Mouse (Mus musculus): ENCODE measurements around the gene Olfr5. TPM values are rescaled to one million over a fixed set of nuclear protein-coding genes. Genes with fewer than 3 reads are reported as not detected.
"Not testable (repeated sequence)": the region's sequence is repeated elsewhere in the genome, so short reads cannot be mapped to it uniquely, and the experiment has no call there.

The Olfr5 gene
- polyA plus RNA-seq (2015; fragmentation: Nextera tagmentation; extraction: Ambion mirVana), result not detected in 2 replicates

- no peak within 1 kb of the TSS for H3K4me2 ChIP-seq
- no peaks in the 10 kb centered on the region for H3K9me3 ChIP-seq
- no peaks in the 10 kb centered on the region for H3K4me1 ChIP-seq (replicated peaks)
- ATAC-seq (ENCODE audit: low FRiP score), result no peak
- no peak within 1 kb of the TSS for H3K4me3 ChIP-seq
- no peaks in the 10 kb centered on the region for H3K36me3 ChIP-seq
- H3K9ac ChIP-seq, result no peak within 1 kb of the TSS
- WGBS, result 52% methylated on average over 2 of the region's 2 CpGs
- no peak within 1 kb of the TSS for H3K27ac ChIP-seq
- H3K27me3 ChIP-seq, result no peaks in the 10 kb centered on the region
Observed at GRCm38 (mm10) chr7:6486841-6487240, at the start of gene Olfr5. Gene Olfr5 (minus strand): TSS chr7:6486941.

- no peaks in the 10 kb centered on the region for H3K36me3 ChIP-seq
- H3K27ac ChIP-seq, result no peak overlapping the region
- no peak for ATAC-seq (ENCODE audit: low FRiP score)
- WGBS, result 68% methylated on average over 5 of the region's 5 CpGs
- no peak overlapping the region for H3K9ac ChIP-seq
- no peak overlapping the region for H3K4me3 ChIP-seq
- no peaks in the 10 kb centered on the region for H3K4me1 ChIP-seq (replicated peaks)
- H3K9me3 ChIP-seq, result peaks cover 3% of the 10 kb centered on the region; the same call in 1 of the 2 replicates
- H3K4me2 ChIP-seq, result no peak overlapping the region
- no peaks in the 10 kb centered on the region for H3K27me3 ChIP-seq
Observed at GRCm38 (mm10) chr7:6526141-6526540, 39.4 kb upstream of the Olfr5 start.

GRCm38 (mm10) chr7:6525001-6525400 is 38.3 kb upstream of the Olfr5 start:
- WGBS, result 66% methylated on average over 3 of the region's 3 CpGs
- H3K36me3 ChIP-seq, result no peaks in the 10 kb centered on the region
- ATAC-seq (ENCODE audit: low FRiP score), result no peak
- no peaks in the 10 kb centered on the region for H3K4me1 ChIP-seq (replicated peaks)
- H3K27ac ChIP-seq, result no peak overlapping the region
- H3K9ac ChIP-seq, result no peak overlapping the region
- H3K9me3 ChIP-seq, result peaks cover 3% of the 10 kb centered on the region; the same call in 1 of the 2 replicates
- H3K4me3 ChIP-seq, result no peak overlapping the region
- H3K4me2 ChIP-seq, result no peak overlapping the region
- no peaks in the 10 kb centered on the region for H3K27me3 ChIP-seq

- WGBS, result 80% methylated on average over 5 of the region's 5 CpGs
- Histone ChIP-seq H3K4me2 (no peak within 1 kb of the TSS), H3K9ac (no peak within 1 kb of the TSS), H3K36me3 (no peaks in the 10 kb centered on the region), H3K9me3 (peaks cover 3% of the 10 kb centered on the region; the same call in 1 of the 2 replicates), H3K27ac (no peak within 1 kb of the TSS), H3K4me3 (no peak within 1 kb of the TSS), H3K4me1 (replicated peaks) (no peaks in the 10 kb centered on the region), H3K27me3 (no peaks in the 10 kb centered on the region)
- no peak for ATAC-seq (ENCODE audit: low FRiP score)
Observed at GRCm38 (mm10) chr7:6522850-6523249, 36.1 kb upstream of the Olfr5 start, which contains the start of gene Olfr1349. Gene Olfr1349 (minus strand): TSS chr7:6522950.

GRCm38 (mm10) chr7:6521666-6522065 is 34.9 kb upstream of the Olfr5 start:
- Histone ChIP-seq H3K4me2 (no peak overlapping the region), H3K36me3 (no peaks in the 10 kb centered on the region), H3K27ac (no peak overlapping the region), H3K27me3 (no peaks in the 10 kb centered on the region), H3K4me1 (replicated peaks) (no peaks in the 10 kb centered on the region), H3K9me3 (peaks cover under 1% of the 10 kb centered on the region; the same call in 1 of the 2 replicates), H3K4me3 (no peak overlapping the region), H3K9ac (no peak overlapping the region)
- WGBS, result 40% methylated on average over 1 of the region's 1 CpGs
- ATAC-seq (ENCODE audit: low FRiP score), result no peak

GRCm38 (mm10) chr7:6508648-6509047 is 21.9 kb upstream of the Olfr5 start, which contains the start of gene Olfr1348:
Gene Olfr1348 (minus strand): TSS chr7:6508748.
- 94% methylated on average over 1 of the region's 1 CpGs for WGBS
- Histone ChIP-seq H3K9me3 (0 out of 2 replicates have a peak, but pooled peaks cover 3% of the 10 kb centered on the region), H3K27ac (no peak within 1 kb of the TSS), H3K9ac (no peak within 1 kb of the TSS), H3K36me3 (no peaks in the 10 kb centered on the region), H3K4me2 (no peak within 1 kb of the TSS), H3K27me3 (no peaks in the 10 kb centered on the region), H3K4me1 (replicated peaks) (no peaks in the 10 kb centered on the region), H3K4me3 (no peak within 1 kb of the TSS)
- ATAC-seq (ENCODE audit: low FRiP score), result no peak

GRCm38 (mm10) chr7:6499655-6500054 is 12.9 kb upstream of the Olfr5 start, which contains the start of gene Olfr1347:
Gene Olfr1347 (minus strand): TSS chr7:6499755.
- Histone ChIP-seq H3K9me3 (0 out of 2 replicates have a peak, but pooled peaks cover 4% of the 10 kb centered on the region), H3K4me3 (no peak within 1 kb of the TSS), H3K27me3 (no peaks in the 10 kb centered on the region), H3K36me3 (no peaks in the 10 kb centered on the region), H3K4me2 (no peak within 1 kb of the TSS), H3K9ac (no peak within 1 kb of the TSS), H3K27ac (no peak within 1 kb of the TSS), H3K4me1 (replicated peaks) (no peaks in the 10 kb centered on the region)
- ATAC-seq (ENCODE audit: low FRiP score), result no peak
- WGBS, result 66% methylated on average over 1 of the region's 1 CpGs

- not testable (repeated sequence) for H3K4me3 ChIP-seq; H3K9me3 ChIP-seq; H3K4me2 ChIP-seq; H3K36me3 ChIP-seq; H3K9ac ChIP-seq; ATAC-seq (ENCODE audit: low FRiP score); H3K27me3 ChIP-seq; H3K27ac ChIP-seq; H3K4me1 ChIP-seq (replicated peaks)
- 84% methylated on average over 2 of the region's 2 CpGs for WGBS
Observed at GRCm38 (mm10) chr7:6477633-6478032, 9.1 kb downstream of the Olfr5 start.

- no peak for ATAC-seq (ENCODE audit: low FRiP score)
- H3K4me1 ChIP-seq (replicated peaks), result no peaks in the 10 kb centered on the region
- no peak within 1 kb of the TSS for H3K27ac ChIP-seq
- no peak within 1 kb of the TSS for H3K9ac ChIP-seq
- no peaks in the 10 kb centered on the region for H3K9me3 ChIP-seq
- H3K36me3 ChIP-seq, result no peaks in the 10 kb centered on the region
- H3K4me2 ChIP-seq, result no peak within 1 kb of the TSS
- no peak within 1 kb of the TSS for H3K4me3 ChIP-seq
- H3K27me3 ChIP-seq, result no peaks in the 10 kb centered on the region
Observed at GRCm38 (mm10) chr7:6466951-6467350, 19.8 kb downstream of the Olfr5 start, which contains the start of gene Olfr1346. Gene Olfr1346 (plus strand): TSS chr7:6467101.

GRCm38 (mm10) chr7:6456399-6456798 is 30.3 kb downstream of the Olfr5 start:
- WGBS, result 45% methylated on average over 3 of the region's 3 CpGs
- Histone ChIP-seq H3K9me3 (no peaks in the 10 kb centered on the region), H3K36me3 (no peaks in the 10 kb centered on the region), H3K27ac (no peak overlapping the region), H3K4me2 (no peak overlapping the region), H3K4me1 (replicated peaks) (no peaks in the 10 kb centered on the region), H3K9ac (no peak overlapping the region), H3K4me3 (no peak overlapping the region), H3K27me3 (no peaks in the 10 kb centered on the region)
- ATAC-seq (ENCODE audit: low FRiP score), result no peak

- no peak within 1 kb of the TSS for H3K9ac ChIP-seq
- no peaks in the 10 kb centered on the region for H3K36me3 ChIP-seq
- no peak within 1 kb of the TSS for H3K27ac ChIP-seq
- H3K4me3 ChIP-seq, result no peak within 1 kb of the TSS
- H3K27me3 ChIP-seq, result no peaks in the 10 kb centered on the region
- H3K9me3 ChIP-seq, result no peaks in the 10 kb centered on the region
- no peak for ATAC-seq (ENCODE audit: low FRiP score)
- H3K4me1 ChIP-seq (replicated peaks), result no peaks in the 10 kb centered on the region
- H3K4me2 ChIP-seq, result no peak within 1 kb of the TSS
Observed at GRCm38 (mm10) chr7:6455868-6456267, 30.9 kb downstream of the Olfr5 start, which contains the start of gene Olfr1336. Gene Olfr1336 (plus strand): TSS chr7:6456168.

GRCm38 (mm10) chr7:6447771-6448170 is 39.0 kb downstream of the Olfr5 start:
- no peaks in the 10 kb centered on the region for H3K9me3 ChIP-seq
- H3K27ac ChIP-seq, result no peak overlapping the region
- no peak overlapping the region for H3K9ac ChIP-seq
- ATAC-seq (ENCODE audit: low FRiP score), result no peak
- no peak overlapping the region for H3K4me2 ChIP-seq
- H3K27me3 ChIP-seq, result no peaks in the 10 kb centered on the region
- no peaks in the 10 kb centered on the region for H3K36me3 ChIP-seq
- H3K4me1 ChIP-seq (replicated peaks), result no peaks in the 10 kb centered on the region
- no peak overlapping the region for H3K4me3 ChIP-seq
- 93% methylated on average over 5 of the region's 5 CpGs for WGBS

GRCm38 (mm10) chr7:6441173-6441572 is 45.6 kb downstream of the Olfr5 start:
- Histone ChIP-seq H3K4me3 (no peak overlapping the region), H3K27me3 (no peaks in the 10 kb centered on the region), H3K9me3 (no peaks in the 10 kb centered on the region), H3K4me2 (no peak overlapping the region), H3K4me1 (replicated peaks) (no peaks in the 10 kb centered on the region), H3K9ac (no peak overlapping the region), H3K27ac (no peak overlapping the region), H3K36me3 (no peaks in the 10 kb centered on the region)
- WGBS, result 64% methylated on average over 2 of the region's 2 CpGs
- ATAC-seq (ENCODE audit: low FRiP score), result no peak
